Mouse (Mus musculus) embryonic facial prominence, embryonic 13.5 days (tissue): Measurements from ENCODE around the gene Trp53bp2. TPM values are rescaled to one million over a fixed set of nuclear protein-coding genes. Genes with fewer than 3 reads are reported as not detected.

Source experiments
- ATAC-seq: fragments of 200-750 bp; cut with Nextera tagmentation; 2 replicates; pipeline ENCODE4 v1.8.0; 2017; ENCODE audit warnings: low read depth; ENCODE audit not compliant: insufficient number of reproducible peaks, insufficient read depth, low FRiP score, low TSS enrichment
- H3K27ac ChIP-seq: fragments of 300-500 bp; sonication (generic); 2 replicates; pipeline ENCODE4 v1.5.1; 2015; ENCODE audit warnings: moderate library complexity, mild to moderate bottlenecking, inconsistent platforms
- H3K27me3 ChIP-seq: fragments of 300-500 bp; sonication (generic); 2 replicates; pipeline ENCODE4 v1.6.1; 2015; ENCODE audit warnings: mild to moderate bottlenecking, inconsistent platforms
- H3K36me3 ChIP-seq: fragments of 300-500 bp; sonication (generic); 2 replicates; pipeline ENCODE4 v1.6.1; 2015; ENCODE audit warnings: mild to moderate bottlenecking, inconsistent platforms
- H3K4me1 ChIP-seq: fragments of 300-500 bp; sonication (generic); 2 replicates; pipeline ENCODE4 v1.6.1; 2015; ENCODE audit warnings: inconsistent platforms
- H3K4me2 ChIP-seq: fragments of 300-500 bp; sonication (generic); 2 replicates; pipeline ENCODE4 v1.6.1; 2015; ENCODE audit warnings: moderate library complexity, mild to moderate bottlenecking, inconsistent platforms
- H3K4me3 ChIP-seq: fragments of 300-500 bp; sonication (generic); 2 replicates; pipeline ENCODE4 v1.5.1; 2015; ENCODE audit warnings: mild to moderate bottlenecking, inconsistent platforms
- H3K9ac ChIP-seq: fragments of 300-500 bp; sonication (generic); 2 replicates; pipeline ENCODE4 v1.6.1; 2015; ENCODE audit warnings: mild to moderate bottlenecking, inconsistent platforms
- H3K9me3 ChIP-seq: fragments of 300-500 bp; sonication (generic); 2 replicates; pipeline ENCODE4 v1.6.1; 2016; ENCODE audit warnings: inconsistent platforms
- WGBS: fragments of 180-500 bp; shearing (Covaris S2); methylation state at CpG from one replicate; pipeline ENCODE4 v1.1.7; 2015; ENCODE audit warnings: mixed read lengths; 5-methylcytosine and 5-hydroxymethylcytosine counted together
- polyA plus RNA-seq: library from polyadenylated mRNA; unstranded; fragments of >200 nt; fragmentation: Nextera tagmentation; extraction: Ambion mirVana; gene quantifications from 2 replicates; pipeline ENCODE4 v1.2.1, GENCODE M21; 2015

The Trp53bp2 gene
- polyA plus RNA-seq, 1 experiment from 2014 or later: 25.2 TPM

- peaks cover 16% of the 10 kb centered on the region for H3K4me1 ChIP-seq
- no peaks in the 10 kb centered on the region for H3K9me3 ChIP-seq
- peaks cover 58% of the 10 kb centered on the region for H3K36me3 ChIP-seq
- H3K27me3 ChIP-seq: no peaks in the 10 kb centered on the region
- H3K4me2 ChIP-seq: no peak overlapping the region
- no peak overlapping the region for H3K4me3 ChIP-seq
- 86% methylated on average over 6 of the region's 6 CpGs for WGBS
- no peak overlapping the region for H3K9ac ChIP-seq
- ATAC-seq: no peak
- no peak overlapping the region for H3K27ac ChIP-seq
Measured at GRCm38 (mm10) chr1:182491839-182492238, 82.9 kb downstream of the Trp53bp2 start.

- H3K4me3 ChIP-seq: no peak overlapping the region
- 80% methylated on average over 17 of the region's 17 CpGs for WGBS
- no peak overlapping the region for H3K9ac ChIP-seq
- no peaks in the 10 kb centered on the region for H3K27me3 ChIP-seq
- H3K9me3 ChIP-seq: no peaks in the 10 kb centered on the region
- H3K27ac ChIP-seq: no peak overlapping the region
- no peak for ATAC-seq
- H3K4me1 ChIP-seq: peaks cover 26% of the 10 kb centered on the region
- no peak overlapping the region for H3K4me2 ChIP-seq
- H3K36me3 ChIP-seq: peaks cover 40% of the 10 kb centered on the region
Measured at GRCm38 (mm10) chr1:182494285-182495145, 85.5 kb downstream of the Trp53bp2 start.

DNA sequence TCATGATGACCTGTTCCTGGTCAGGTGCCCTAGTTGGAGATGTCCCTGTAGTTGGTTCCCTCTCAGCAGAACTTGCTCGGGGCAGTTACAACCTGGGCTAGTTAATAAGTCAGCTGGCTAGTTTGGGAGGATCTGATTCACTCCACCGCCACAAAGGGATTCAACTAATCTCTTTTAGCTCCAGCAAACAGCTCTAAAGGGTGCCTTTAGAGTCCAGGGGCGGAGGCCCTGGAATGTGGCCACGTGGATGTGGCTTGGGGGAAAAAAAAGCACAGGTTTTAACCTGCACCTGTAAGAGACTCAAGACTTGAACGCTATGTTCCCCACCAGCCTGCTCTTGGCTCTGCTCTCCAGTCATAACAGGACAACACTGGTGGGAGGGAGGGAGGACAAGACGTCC, 87.7 kb downstream of the Trp53bp2 start:
- 55% methylated on average over 6 of the region's 6 CpGs for WGBS
- Histone ChIP-seq H3K27me3 (no peaks in the 10 kb centered on the region), H3K4me1 (peaks cover 18% of the 10 kb centered on the region)

GRCm38 (mm10) chr1:182497736-182498135, 88.8 kb downstream of the Trp53bp2 start:
- H3K36me3 ChIP-seq: peaks cover 36% of the 10 kb centered on the region
- no peak for ATAC-seq
- H3K4me3 ChIP-seq: no peak overlapping the region
- 67% methylated on average over 4 of the region's 4 CpGs for WGBS
- no peaks in the 10 kb centered on the region for H3K9me3 ChIP-seq
- no peak overlapping the region for H3K9ac ChIP-seq
- H3K27me3 ChIP-seq: no peaks in the 10 kb centered on the region
- H3K4me2 ChIP-seq: no peak overlapping the region
- H3K4me1 ChIP-seq: peaks cover 18% of the 10 kb centered on the region
- H3K27ac ChIP-seq: no peak overlapping the region

More for the DNA sequence above, 87.7 kb downstream of the Trp53bp2 start:
- no peak for ATAC-seq
- H3K9ac ChIP-seq: no peak overlapping the region
- H3K4me2 ChIP-seq: no peak overlapping the region
- H3K27ac ChIP-seq: no peak overlapping the region
- peaks cover 41% of the 10 kb centered on the region for H3K36me3 ChIP-seq
- H3K4me3 ChIP-seq: no peak overlapping the region
- no peaks in the 10 kb centered on the region for H3K9me3 ChIP-seq

- Histone ChIP-seq H3K9me3 (no peaks in the 10 kb centered on the region), H3K27ac (no peak overlapping the region), H3K36me3 (peaks cover 31% of the 10 kb centered on the region), H3K4me1 (peaks cover 26% of the 10 kb centered on the region), H3K4me3 (no peak overlapping the region), H3K4me2 (no peak overlapping the region), H3K27me3 (no peaks in the 10 kb centered on the region), H3K9ac (no peak overlapping the region)
- ATAC-seq: no peak
- WGBS: 84% methylated on average over 9 of the region's 9 CpGs
Measured at GRCm38 (mm10) chr1:182499443-182500089, 90.6 kb downstream of the Trp53bp2 start.

DNA sequence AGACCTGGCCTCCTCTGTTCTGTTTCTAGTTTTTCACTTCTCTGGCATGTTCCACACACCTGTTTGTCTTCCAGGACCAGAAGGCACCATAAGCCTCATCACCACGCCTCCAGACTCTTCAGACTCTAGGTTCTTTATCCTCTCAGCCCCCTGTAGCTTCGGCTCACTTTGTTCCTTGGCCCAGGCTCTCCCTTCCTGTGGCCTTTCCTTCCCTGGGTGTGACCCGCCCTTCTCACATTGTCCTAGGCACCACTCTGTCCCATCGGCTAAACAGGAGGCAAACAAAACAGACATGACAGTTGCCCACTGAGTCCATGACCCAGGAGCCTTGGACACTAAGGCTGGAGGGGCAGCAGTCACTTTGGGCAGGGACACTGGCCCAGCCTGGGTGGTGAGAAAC, 91.3 kb downstream of the Trp53bp2 start:
- H3K4me2 ChIP-seq: no peak overlapping the region
- ATAC-seq: no peak
- H3K36me3 ChIP-seq: peaks cover 36% of the 10 kb centered on the region
- WGBS: 80% methylated on average over 4 of the region's 4 CpGs
- H3K27me3 ChIP-seq: no peaks in the 10 kb centered on the region
- H3K4me1 ChIP-seq: peaks cover 28% of the 10 kb centered on the region
- no peaks in the 10 kb centered on the region for H3K9me3 ChIP-seq
- no peak overlapping the region for H3K9ac ChIP-seq
- no peak overlapping the region for H3K4me3 ChIP-seq
- no peak overlapping the region for H3K27ac ChIP-seq

- 91% methylated on average over 4 of the region's 4 CpGs for WGBS
- ATAC-seq: no peak
- Histone ChIP-seq H3K36me3 (peaks cover 40% of the 10 kb centered on the region), H3K27ac (no peak overlapping the region), H3K4me1 (peaks cover 28% of the 10 kb centered on the region), H3K9ac (no peak overlapping the region), H3K27me3 (no peaks in the 10 kb centered on the region), H3K4me3 (no peak overlapping the region), H3K4me2 (no peak overlapping the region), H3K9me3 (no peaks in the 10 kb centered on the region)
Measured at GRCm38 (mm10) chr1:182500843-182501242, 91.9 kb downstream of the Trp53bp2 start.

DNA sequence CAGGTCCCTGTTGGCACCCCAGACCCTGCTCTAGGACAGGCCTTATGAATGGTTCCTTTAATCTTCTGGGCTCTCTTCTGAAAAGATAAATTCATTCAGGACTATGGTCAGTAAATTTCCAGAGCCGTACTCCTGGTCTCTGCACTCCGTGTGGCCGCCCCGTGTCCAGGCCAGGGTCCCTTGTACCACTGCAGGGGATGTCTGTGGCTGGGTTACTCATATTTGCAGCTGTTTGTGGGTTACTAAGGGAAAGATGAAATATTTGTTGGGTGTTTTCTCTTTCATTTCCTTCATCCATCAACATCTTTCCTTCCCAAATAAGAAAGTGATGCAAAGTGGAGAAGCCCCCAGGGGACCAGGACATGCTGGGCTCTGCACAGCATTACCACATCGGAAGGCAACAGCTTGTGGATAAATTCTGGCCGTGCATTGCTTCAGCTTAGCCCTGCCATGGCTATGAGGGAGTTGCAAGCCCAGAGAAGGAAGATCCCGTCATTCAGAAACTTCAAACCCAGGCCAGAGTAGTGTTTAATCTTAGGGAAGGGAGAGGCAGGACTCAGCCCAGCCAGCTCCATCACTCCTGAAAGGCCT, 92.9 kb downstream of the Trp53bp2 start:
- peaks cover 49% of the 10 kb centered on the region for H3K36me3 ChIP-seq
- no peaks in the 10 kb centered on the region for H3K27me3 ChIP-seq
- H3K9ac ChIP-seq: no peak overlapping the region
- H3K4me1 ChIP-seq: peaks cover 24% of the 10 kb centered on the region
- H3K27ac ChIP-seq: no peak overlapping the region
- no peak for ATAC-seq
- no peak overlapping the region for H3K4me2 ChIP-seq
- no peaks in the 10 kb centered on the region for H3K9me3 ChIP-seq
- 83% methylated on average over 7 of the region's 7 CpGs for WGBS
- no peak overlapping the region for H3K4me3 ChIP-seq

DNA sequence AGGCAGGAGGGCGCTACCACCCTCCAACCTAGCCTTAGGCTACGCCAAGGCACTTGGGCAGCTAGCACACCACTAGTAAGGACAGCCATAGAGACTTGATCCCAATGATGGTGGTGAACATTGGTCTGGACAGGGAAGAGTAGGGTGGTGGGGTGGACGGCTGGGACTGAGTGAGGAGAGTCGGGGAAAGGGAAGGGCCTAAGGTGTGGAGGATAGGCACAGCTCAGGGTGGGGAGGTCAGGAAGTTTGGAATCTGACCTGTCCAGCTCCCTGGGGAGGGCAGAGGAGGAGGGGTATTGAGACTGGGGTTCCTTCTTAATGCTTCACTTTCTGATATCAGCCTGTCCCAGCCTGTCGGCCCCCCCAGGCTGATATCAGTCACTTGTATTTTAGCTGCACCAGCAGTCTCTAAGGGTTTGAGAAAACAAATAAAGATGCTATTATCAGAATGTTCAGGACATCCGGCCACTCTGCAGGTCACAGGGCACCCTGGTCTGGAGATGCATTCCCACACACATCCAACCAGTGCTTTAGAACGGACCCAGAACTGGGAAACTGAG, 93.6 kb downstream of the Trp53bp2 start:
- H3K36me3 ChIP-seq: peaks cover 44% of the 10 kb centered on the region
- peaks cover 19% of the 10 kb centered on the region for H3K4me1 ChIP-seq
- 85% methylated on average over 7 of the region's 7 CpGs for WGBS

GRCm38 (mm10) chr1:182503206-182503900, 94.4 kb downstream of the Trp53bp2 start:
- no peak for ATAC-seq
- Histone ChIP-seq H3K27me3 (no peaks in the 10 kb centered on the region), H3K4me3 (no peak overlapping the region), H3K9me3 (no peaks in the 10 kb centered on the region), H3K4me1 (peaks cover 15% of the 10 kb centered on the region), H3K9ac (no peak overlapping the region), H3K36me3 (peaks cover 44% of the 10 kb centered on the region), H3K4me2 (no peak overlapping the region), H3K27ac (no peak overlapping the region)
- 85% methylated on average over 13 of the region's 13 CpGs for WGBS

More for the DNA sequence above, 93.6 kb downstream of the Trp53bp2 start:
- no peak for ATAC-seq
- Histone ChIP-seq H3K27me3 (no peaks in the 10 kb centered on the region), H3K4me2 (no peak overlapping the region), H3K9me3 (no peaks in the 10 kb centered on the region), H3K4me3 (no peak overlapping the region), H3K27ac (no peak overlapping the region), H3K9ac (no peak overlapping the region)

- Histone ChIP-seq H3K4me1 (peaks cover 15% of the 10 kb centered on the region), H3K4me2 (no peak overlapping the region), H3K9me3 (no peaks in the 10 kb centered on the region), H3K36me3 (peaks cover 52% of the 10 kb centered on the region), H3K27ac (peak overlapping the region; percentile 33; the same call in 1 of the 2 replicates), H3K4me3 (no peak overlapping the region), H3K27me3 (no peaks in the 10 kb centered on the region), H3K9ac (peak overlapping the region; percentile 46)
- 15% methylated on average over 4 of the region's 4 CpGs for WGBS
- ATAC-seq: no peak
Measured at GRCm38 (mm10) chr1:182504223-182504622, 95.3 kb downstream of the Trp53bp2 start.
